Mouse (Mus musculus) hindbrain, embryonic 14.5 days (tissue): ENCODE results near the gene Gnb4. TPM values are rescaled to one million over a fixed set of nuclear protein-coding genes. Genes with fewer than 3 reads are reported as not detected.

Source experiments
- ATAC-seq: fragments of 200-750 bp; cut with Nextera tagmentation; 2 replicates; pipeline ENCODE4 v1.8.0; 2017; ENCODE audit warnings: moderate number of reproducible peaks, mild to moderate bottlenecking, moderate TSS enrichment, moderate library complexity; ENCODE audit not compliant: low FRiP score
- DNase-seq: peaks from one replicate; pipeline ENCODE4 v3.0.0-alpha.2; 2015; ENCODE audit warnings: low spot score
- H3K27ac ChIP-seq: fragments of 300-500 bp; sonication (generic); 2 replicates; pipeline ENCODE4 v1.5.1; 2014; ENCODE audit warnings: mild to moderate bottlenecking, moderate library complexity
- H3K27me3 ChIP-seq: fragments of 300-500 bp; sonication (generic); 2 replicates; pipeline ENCODE4 v1.6.1; 2014; ENCODE audit warnings: mild to moderate bottlenecking, low read length, mixed read lengths; ENCODE audit not compliant: control insufficient read depth, insufficient read depth
- H3K36me3 ChIP-seq: fragments of 300-500 bp; sonication (generic); replicated peaks from 2 replicates; pipeline ENCODE4 v1.6.1; 2014; ENCODE audit not compliant: control insufficient read depth, insufficient read depth
- H3K4me1 ChIP-seq: fragments of 300-500 bp; sonication (generic); replicated peaks from 2 replicates; pipeline ENCODE4 v1.6.1; 2014; ENCODE audit warnings: antibody characterized with exemption, low read length, mixed read lengths; ENCODE audit not compliant: control insufficient read depth, insufficient read depth
- H3K4me2 ChIP-seq: fragments of 300-500 bp; sonication (generic); replicated peaks from 2 replicates; pipeline ENCODE4 v1.6.1; 2014; ENCODE audit warnings: mild to moderate bottlenecking, moderate library complexity
- H3K4me3 ChIP-seq: fragments of 300-500 bp; sonication (generic); replicated peaks from 2 replicates; pipeline ENCODE4 v1.5.1; 2014; ENCODE audit warnings: mild to moderate bottlenecking, low read length
- H3K9ac ChIP-seq: fragments of 300-500 bp; sonication (generic); 2 replicates; pipeline ENCODE4 v1.6.1; 2014
- H3K9me3 ChIP-seq: fragments of 300-500 bp; sonication (generic); 2 replicates; pipeline ENCODE4 v1.6.1; 2016; ENCODE audit warnings: low read length; ENCODE audit not compliant: control insufficient read depth
- WGBS: fragments of 180-500 bp; shearing (Covaris S2); extraction: QIAGEN DNeasy Blood & Tissue Kit; methylation state at CpG from one replicate; pipeline ENCODE4 v1.1.7; 2014; 5-methylcytosine and 5-hydroxymethylcytosine counted together
- polyA plus RNA-seq: library from polyadenylated mRNA; unstranded; fragments of >200 nt; fragmentation: Nextera tagmentation; extraction: Ambion mirVana; gene quantifications from 2 replicates; pipeline ENCODE4 v1.2.1, GENCODE M21; 2014

Gnb4 gene
- polyA plus RNA-seq, 1 experiment from 2014 or later = 101 TPM

- Histone ChIP-seq H3K4me3 (no peak overlapping the region), H3K4me1 (no peaks in the 10 kb centered on the region), H3K27ac (no peak overlapping the region), H3K27me3 (no peaks in the 10 kb centered on the region), H3K4me2 (no peak overlapping the region), H3K9ac (no peak overlapping the region), H3K9me3 (no peaks in the 10 kb centered on the region), H3K36me3 (peaks cover 73% of the 10 kb centered on the region)
- DNase-seq (no peak), ATAC-seq (no peak)
- 94% methylated on average over 6 of the region's 6 CpGs for WGBS
Observed at GRCm38 (mm10) chr3:32563401-32563800, 53.0 kb downstream of the Gnb4 start.

GRCm38 (mm10) chr3:32553061-32553460 lies 63.3 kb downstream of the Gnb4 start:
- ATAC-seq = no peak
- WGBS = 100% methylated on average over 1 of the region's 1 CpGs

GRCm38 (mm10) chr3:32538091-32538490 lies 78.3 kb downstream of the Gnb4 start:
- 97% methylated on average over 5 of the region's 5 CpGs for WGBS
- DNase-seq = no peak
- no peak overlapping the region for H3K9ac ChIP-seq
- H3K4me3 ChIP-seq = no peak overlapping the region
- peaks cover 81% of the 10 kb centered on the region for H3K36me3 ChIP-seq
- ATAC-seq = no peak
- no peaks in the 10 kb centered on the region for H3K9me3 ChIP-seq
- H3K27me3 ChIP-seq = no peaks in the 10 kb centered on the region
- no peak overlapping the region for H3K4me2 ChIP-seq
- H3K27ac ChIP-seq = no peak overlapping the region
- no peaks in the 10 kb centered on the region for H3K4me1 ChIP-seq

More at GRCm38 (mm10) chr3:32553061-32553460, 63.3 kb downstream of the Gnb4 start:
- H3K4me2 ChIP-seq = no peak overlapping the region
- H3K27ac ChIP-seq = no peak overlapping the region
- no peaks in the 10 kb centered on the region for H3K27me3 ChIP-seq
- no peak overlapping the region for H3K4me3 ChIP-seq
- peaks cover 44% of the 10 kb centered on the region for H3K36me3 ChIP-seq
- H3K9me3 ChIP-seq = no peaks in the 10 kb centered on the region
- no peaks in the 10 kb centered on the region for H3K4me1 ChIP-seq
- no peak overlapping the region for H3K9ac ChIP-seq
- DNase-seq = no peak

- ATAC-seq = no peak
- Histone ChIP-seq H3K4me1 (no peaks in the 10 kb centered on the region), H3K27ac (no peak overlapping the region), H3K9ac (no peak overlapping the region), H3K27me3 (no peaks in the 10 kb centered on the region), H3K4me2 (no peak overlapping the region), H3K4me3 (no peak overlapping the region), H3K36me3 (peaks cover 82% of the 10 kb centered on the region), H3K9me3 (no peaks in the 10 kb centered on the region)
- WGBS = 46% methylated on average over 1 of the region's 1 CpGs
- DNase-seq = no peak
Observed at GRCm38 (mm10) chr3:32537556-32537955, 78.8 kb downstream of the Gnb4 start.

GRCm38 (mm10) chr3:32535692-32536091 lies 80.7 kb downstream of the Gnb4 start:
- Histone ChIP-seq H3K4me2 (no peak overlapping the region), H3K27me3 (no peaks in the 10 kb centered on the region), H3K36me3 (peaks cover 83% of the 10 kb centered on the region), H3K9me3 (no peaks in the 10 kb centered on the region), H3K9ac (no peak overlapping the region), H3K27ac (no peak overlapping the region), H3K4me1 (no peaks in the 10 kb centered on the region), H3K4me3 (no peak overlapping the region)
- WGBS = 91% methylated on average over 1 of the region's 1 CpGs
- no peak for ATAC-seq
- DNase-seq = no peak

Other genes with a start within 250 kb of the Gnb4 start
- 18.8 and 19.3 TPM in 2 replicates for gene Pik3ca, start 218.9 kb downstream of the Gnb4 start, polyA plus RNA-seq
- gene Kcnmb3, start 124.4 kb downstream of the Gnb4 start, polyA plus RNA-seq = 0.11 TPM in 1 of 2 replicates, not detected in the other
- 39.6 and 44.1 TPM in 2 replicates for gene Zfp639, start 106.3 kb downstream of the Gnb4 start, polyA plus RNA-seq
- 34.6 and 41.7 TPM in 2 replicates for gene Mfn1, start 87.1 kb downstream of the Gnb4 start, polyA plus RNA-seq
- gene Actl6a, start 89.7 kb upstream of the Gnb4 start, polyA plus RNA-seq = 58.7 and 63.9 TPM in 2 replicates
- gene Ndufb5, start 120.4 kb upstream of the Gnb4 start, polyA plus RNA-seq = 336 and 395 TPM in 2 replicates
- gene Mrpl47, start 121.0 kb upstream of the Gnb4 start, polyA plus RNA-seq = 28.8 and 33.2 TPM in 2 replicates
- gene Usp13, start 201.0 kb upstream of the Gnb4 start, polyA plus RNA-seq = 12.2 and 13.8 TPM in 2 replicates